Mouse (Mus musculus) stomach, embryonic 15.5 days (tissue): ENCODE results near the gene Cldn19. TPM values are rescaled to one million over a fixed set of nuclear protein-coding genes. Genes with fewer than 3 reads are reported as not detected.

Experiments used
- ATAC-seq: fragments of 200-750 bp; cut with Nextera tagmentation; 2 replicates; pipeline ENCODE4 v1.8.0; 2017; ENCODE audit warnings: low read depth, moderate number of reproducible peaks, moderate TSS enrichment; ENCODE audit not compliant: insufficient read depth, low FRiP score
- H3K27ac ChIP-seq: fragments of 300-500 bp; sonication (generic); 2 replicates; pipeline ENCODE4 v1.5.1; 2015; ENCODE audit warnings: mild to moderate bottlenecking, inconsistent platforms
- H3K27me3 ChIP-seq: fragments of 300-500 bp; sonication (generic); replicated peaks from 2 replicates; pipeline ENCODE4 v1.6.1; 2015; ENCODE audit warnings: inconsistent platforms
- H3K36me3 ChIP-seq: fragments of 300-500 bp; sonication (generic); 2 replicates; pipeline ENCODE4 v1.6.1; 2015; ENCODE audit warnings: inconsistent platforms
- H3K4me1 ChIP-seq: fragments of 300-500 bp; sonication (generic); 2 replicates; pipeline ENCODE4 v1.6.1; 2015; ENCODE audit warnings: inconsistent platforms
- H3K4me2 ChIP-seq: fragments of 300-500 bp; sonication (generic); 2 replicates; pipeline ENCODE4 v1.6.1; 2015; ENCODE audit warnings: mild to moderate bottlenecking, inconsistent platforms
- H3K4me3 ChIP-seq: fragments of 300-500 bp; sonication (generic); replicated peaks from 2 replicates; pipeline ENCODE4 v1.5.1; 2015; ENCODE audit warnings: inconsistent platforms
- H3K9ac ChIP-seq: fragments of 300-500 bp; sonication (generic); 2 replicates; pipeline ENCODE4 v1.6.1; 2015; ENCODE audit warnings: inconsistent platforms
- H3K9me3 ChIP-seq: fragments of 300-500 bp; sonication (generic); 2 replicates; pipeline ENCODE4 v1.6.1; 2016; ENCODE audit warnings: inconsistent platforms
- WGBS: fragments of 180-500 bp; shearing (Covaris S2); methylation state at CpG from one replicate; pipeline ENCODE4 v1.1.7; 2015; 5-methylcytosine and 5-hydroxymethylcytosine counted together
- polyA plus RNA-seq: library from polyadenylated mRNA; unstranded; fragments of >200 nt; fragmentation: Nextera tagmentation; extraction: Ambion mirVana; gene quantifications from 2 replicates; pipeline ENCODE4 v1.2.1, GENCODE M21; 2015

Gene Cldn19
- polyA plus RNA-seq, result 0.14 TPM in 1 of 2 replicates, not detected in the other

GRCm38 (mm10) chr4:119255351-119255750 is at the start of gene Cldn19:
Gene Cldn19, plus strand, starts transcription at chr4:119255414.
- Histone ChIP-seq H3K27me3 (no peaks in the 10 kb centered on the region), H3K36me3 (no peaks in the 10 kb centered on the region), H3K9me3 (no peaks in the 10 kb centered on the region), H3K27ac (no peak within 1 kb of the TSS), H3K4me2 (no peak within 1 kb of the TSS), H3K9ac (no peak within 1 kb of the TSS), H3K4me1 (peaks cover 8% of the 10 kb centered on the region; the same call in 1 of the 2 replicates), H3K4me3 (no peak within 1 kb of the TSS)
- ATAC-seq, result no peak
- 82% methylated on average over 12 of the region's 12 CpGs for WGBS

DNA sequence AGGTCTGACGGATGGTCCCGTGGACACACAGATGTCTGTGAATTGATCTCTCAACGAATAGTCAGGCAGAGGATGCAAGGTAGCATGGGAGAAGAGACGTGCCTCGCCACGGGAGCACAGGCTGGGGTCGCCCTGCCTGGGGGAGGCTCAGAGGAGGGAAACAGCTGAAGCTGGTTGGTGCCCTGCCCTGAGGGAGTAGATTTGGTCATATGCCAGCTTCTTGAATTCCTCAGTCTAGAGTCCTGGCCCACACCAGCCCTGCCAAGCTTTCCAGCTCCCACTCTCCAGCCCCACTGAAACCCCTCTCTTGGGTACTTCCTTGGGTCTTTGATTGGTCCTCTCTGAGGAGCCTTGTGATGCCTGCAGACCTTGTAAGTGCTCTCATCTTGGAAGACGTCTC is 38.5 kb upstream of the Cldn19 start:
- Histone ChIP-seq H3K4me1 (0 out of 2 replicates have a peak, but pooled peaks cover 4% of the 10 kb centered on the region), H3K36me3 (no peaks in the 10 kb centered on the region), H3K9ac (no peak overlapping the region), H3K27ac (no peak overlapping the region), H3K4me2 (no peak overlapping the region), H3K9me3 (no peaks in the 10 kb centered on the region), H3K27me3 (no peaks in the 10 kb centered on the region), H3K4me3 (no peak overlapping the region)
- no peak for ATAC-seq
- WGBS, result 66% methylated on average over 8 of the region's 8 CpGs

GRCm38 (mm10) chr4:119218169-119218568 is 37.0 kb upstream of the Cldn19 start, which contains the start of gene Tmem269:
Gene Tmem269, minus strand, starts transcription at chr4:119218217.
- Histone ChIP-seq H3K27me3 (no peaks in the 10 kb centered on the region), H3K4me3 (no peak within 1 kb of the TSS), H3K9ac (no peak within 1 kb of the TSS), H3K27ac (no peak within 1 kb of the TSS), H3K4me2 (no peak within 1 kb of the TSS), H3K9me3 (no peaks in the 10 kb centered on the region), H3K36me3 (0 out of 2 replicates have a peak, but pooled peaks cover 4% of the 10 kb centered on the region), H3K4me1 (0 out of 2 replicates have a peak, but pooled peaks cover 4% of the 10 kb centered on the region)
- no peak for ATAC-seq
- 11% methylated on average over 11 of the region's 11 CpGs for WGBS

DNA sequence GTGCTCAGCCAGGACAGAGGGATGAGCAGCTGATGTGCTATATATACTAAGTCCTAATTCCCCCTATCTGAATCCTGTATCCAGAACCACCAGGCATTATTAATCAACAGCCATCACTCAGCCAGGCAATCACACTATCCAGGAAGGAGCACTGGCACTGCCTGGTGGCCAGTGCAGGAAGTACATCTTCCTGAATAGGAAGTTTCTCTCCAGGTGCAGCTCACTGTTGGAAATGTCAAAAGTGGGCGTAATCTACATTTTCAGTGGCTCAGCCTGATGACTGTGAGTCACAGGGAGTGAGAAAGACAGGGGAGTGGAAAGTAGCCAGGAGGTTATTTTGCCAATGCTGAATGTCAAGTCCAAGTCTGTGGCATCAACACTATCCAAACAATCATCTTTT is 31.5 kb upstream of the Cldn19 start:
- no peak overlapping the region for H3K4me3 ChIP-seq
- no peaks in the 10 kb centered on the region for H3K27me3 ChIP-seq
- ATAC-seq, result no peak
- H3K4me2 ChIP-seq, result no peak overlapping the region
- H3K9me3 ChIP-seq, result no peaks in the 10 kb centered on the region
- no peak overlapping the region for H3K27ac ChIP-seq
- H3K9ac ChIP-seq, result no peak overlapping the region
- H3K4me1 ChIP-seq, result no peaks in the 10 kb centered on the region
- H3K36me3 ChIP-seq, result peaks cover 25% of the 10 kb centered on the region
- WGBS, result 91% methylated on average over 1 of the region's 1 CpGs

- Histone ChIP-seq H3K4me3 (no peak overlapping the region), H3K27ac (no peak overlapping the region), H3K4me1 (no peaks in the 10 kb centered on the region), H3K9me3 (no peaks in the 10 kb centered on the region), H3K4me2 (no peak overlapping the region), H3K27me3 (no peaks in the 10 kb centered on the region), H3K9ac (no peak overlapping the region), H3K36me3 (peaks cover 25% of the 10 kb centered on the region)
- 87% methylated on average over 3 of the region's 3 CpGs for WGBS
- no peak for ATAC-seq
These were observed 30.7 kb upstream of the Cldn19 start for GRCm38 (mm10) chr4:119224534-119224933.

- H3K4me1 ChIP-seq, result no peaks in the 10 kb centered on the region
- peaks cover 25% of the 10 kb centered on the region for H3K36me3 ChIP-seq
- no peaks in the 10 kb centered on the region for H3K9me3 ChIP-seq
- H3K4me3 ChIP-seq, result no peak overlapping the region
- H3K4me2 ChIP-seq, result no peak overlapping the region
- no peak for ATAC-seq
- no peak overlapping the region for H3K9ac ChIP-seq
- 88% methylated on average over 9 of the region's 9 CpGs for WGBS
- H3K27ac ChIP-seq, result no peak overlapping the region
- no peaks in the 10 kb centered on the region for H3K27me3 ChIP-seq
These were observed 29.5 kb upstream of the Cldn19 start for GRCm38 (mm10) chr4:119225719-119226118.

GRCm38 (mm10) chr4:119226751-119227150 is 28.5 kb upstream of the Cldn19 start:
- 91% methylated on average over 11 of the region's 11 CpGs for WGBS
- H3K36me3 ChIP-seq, result peaks cover 25% of the 10 kb centered on the region
- ATAC-seq, result no peak

GRCm38 (mm10) chr4:119232410-119233255 is 22.6 kb upstream of the Cldn19 start, which contains the start of the genes AU022252 and P3h1:
Gene AU022252, minus strand, starts transcription at chr4:119232712.
Gene P3h1, plus strand, starts transcription at chr4:119232915.
- peak within 1 kb of the TSS; percentile 87 for H3K4me3 ChIP-seq
- WGBS, result under 1% methylated on average over 71 of the region's 71 CpGs
- H3K27ac ChIP-seq, result peak within 1 kb of the TSS; percentile 65
- H3K4me2 ChIP-seq, result peak within 1 kb of the TSS; percentile 95
- H3K27me3 ChIP-seq, result no peaks in the 10 kb centered on the region
- H3K4me1 ChIP-seq, result peaks cover 8% of the 10 kb centered on the region
- H3K9me3 ChIP-seq, result no peaks in the 10 kb centered on the region
- peaks cover 6% of the 10 kb centered on the region for H3K36me3 ChIP-seq
- peak within 1 kb of the TSS; percentile 89 for H3K9ac ChIP-seq
- ATAC-seq, result peak; percentile 98

More at GRCm38 (mm10) chr4:119226751-119227150, 28.5 kb upstream of the Cldn19 start:
- Histone ChIP-seq H3K4me2 (no peak overlapping the region), H3K27me3 (no peaks in the 10 kb centered on the region), H3K9ac (no peak overlapping the region), H3K27ac (no peak overlapping the region), H3K4me1 (0 out of 2 replicates have a peak, but pooled peaks cover 3% of the 10 kb centered on the region), H3K9me3 (no peaks in the 10 kb centered on the region), H3K4me3 (no peak overlapping the region)

- peak overlapping the region; percentile 65 for H3K27ac ChIP-seq
- H3K4me1 ChIP-seq, result peaks cover 8% of the 10 kb centered on the region
- ATAC-seq, result peak; percentile 15
- H3K9ac ChIP-seq, result peak overlapping the region; percentile 71
- peak overlapping the region; percentile 87 for H3K4me3 ChIP-seq
- no peaks in the 10 kb centered on the region for H3K9me3 ChIP-seq
- peaks cover 4% of the 10 kb centered on the region for H3K36me3 ChIP-seq
- under 1% methylated on average over 36 of the region's 36 CpGs for WGBS
- peak overlapping the region; percentile 95 for H3K4me2 ChIP-seq
- no peaks in the 10 kb centered on the region for H3K27me3 ChIP-seq
These were observed 21.8 kb upstream of the Cldn19 start for GRCm38 (mm10) chr4:119233256-119233901.

- peaks cover 12% of the 10 kb centered on the region for H3K4me1 ChIP-seq
- WGBS, result 77% methylated on average over 3 of the region's 3 CpGs
- H3K9me3 ChIP-seq, result no peaks in the 10 kb centered on the region
- 0 out of 2 replicates have a peak overlapping the region, but pooled peaks have one; percentile 23 for H3K9ac ChIP-seq
- ATAC-seq, result no peak
- no peak overlapping the region for H3K27ac ChIP-seq
- H3K36me3 ChIP-seq, result peaks cover 4% of the 10 kb centered on the region
- H3K4me3 ChIP-seq, result peak overlapping the region; percentile 87
- peak overlapping the region; percentile 95 for H3K4me2 ChIP-seq
- no peaks in the 10 kb centered on the region for H3K27me3 ChIP-seq
These were observed 20.9 kb upstream of the Cldn19 start for GRCm38 (mm10) chr4:119234348-119234747.

DNA sequence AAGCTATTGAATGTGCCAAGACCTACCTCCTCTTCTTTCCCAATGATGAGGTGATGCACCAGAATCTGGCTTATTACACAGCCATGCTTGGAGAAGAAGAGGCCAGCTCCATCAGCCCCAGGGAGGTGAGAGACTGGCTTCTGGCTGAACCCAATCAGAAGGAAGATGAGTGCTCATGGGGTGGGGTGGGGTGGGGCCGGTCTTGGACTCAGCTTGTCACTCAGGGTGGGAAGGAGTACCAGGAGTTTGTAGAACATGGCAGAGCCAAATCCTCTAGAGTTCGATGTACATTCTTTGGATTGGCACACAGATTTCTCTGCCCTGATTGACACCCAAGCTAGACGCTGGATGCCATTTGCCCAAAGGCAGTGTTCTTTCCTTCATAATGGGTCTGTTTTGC is 16.6 kb upstream of the Cldn19 start:
- 80% methylated on average over 3 of the region's 3 CpGs for WGBS
- H3K4me3 ChIP-seq, result no peak overlapping the region
- H3K27ac ChIP-seq, result no peak overlapping the region
- ATAC-seq, result no peak; the same call in 1 of the 2 replicates
- H3K9ac ChIP-seq, result no peak overlapping the region
- H3K4me1 ChIP-seq, result peaks cover 12% of the 10 kb centered on the region
- H3K9me3 ChIP-seq, result no peaks in the 10 kb centered on the region
- no peaks in the 10 kb centered on the region for H3K27me3 ChIP-seq
- no peak overlapping the region for H3K4me2 ChIP-seq
- H3K36me3 ChIP-seq, result peaks cover 5% of the 10 kb centered on the region
